Comparison of ENCODE assay signal across 17 mouse cellular contexts in the genomic region with DNA sequence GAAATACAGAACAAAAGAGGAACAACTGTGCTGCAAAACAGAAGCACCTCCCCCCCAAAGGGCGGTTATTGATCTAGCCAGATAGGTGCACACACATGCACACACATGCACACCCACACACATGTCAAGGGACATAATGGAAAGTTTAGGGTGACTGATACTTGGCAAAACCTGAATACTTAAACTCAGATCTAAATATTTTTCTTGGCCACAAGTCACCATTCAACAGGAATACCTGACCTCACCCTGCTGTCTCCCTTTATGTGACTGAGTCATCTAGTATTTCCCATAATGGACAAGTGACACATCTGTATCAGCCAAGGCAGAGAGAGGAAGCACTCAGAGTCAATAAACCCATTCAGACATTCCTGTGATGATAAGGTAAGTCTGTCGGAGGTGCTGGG. TPM values are rescaled to one million over a fixed set of nuclear protein-coding genes. Genes with fewer than 3 reads are reported as not detected.
DNase-seq lines count a peak whose midpoint lies in the region; ATAC-seq lines count a peak whose summit lies in the region.
"Had no signal": no experiment of that assay in that cellular context is flagged by ENCODE, and none has a peak within 500 bp of the region (broad histone marks: within the 10 kb centered on the region; RNA-seq: fewer than 3 reads in every experiment).

No protein-coding gene starts in this region.

- intact Hi-C loops in heart, postnatal 10 days (cut with DNase I) = no loop called here

- no peak overlapping the region for H3K4me2 ChIP-seq in hindbrain, embryonic 13.5 days
- no peak overlapping the region for H3K4me2 ChIP-seq in hindbrain, embryonic 16.5 days (ENCODE audit: low read length)
- no peak overlapping the region for H3K4me2 ChIP-seq in intestine, embryonic 15.5 days (replicated peaks)
- H3K4me2 ChIP-seq: liver, embryonic 12.5 days had no signal

- WGBS in hindbrain, embryonic 13.5 days = 70% methylated on average over 2 of the region's 2 CpGs
- WGBS in hindbrain, embryonic 16.5 days = 64% methylated on average over 2 of the region's 2 CpGs
- WGBS in intestine, embryonic 15.5 days = 69% methylated on average over 2 of the region's 2 CpGs

- H3K27me3 ChIP-seq in hindbrain, embryonic 13.5 days = no peaks in the 10 kb centered on the region
- no peaks in the 10 kb centered on the region for H3K27me3 ChIP-seq in hindbrain, embryonic 16.5 days (replicated peaks; ENCODE audit: control insufficient read depth, insufficient read depth, low read length)
- H3K27me3 ChIP-seq in intestine, embryonic 15.5 days (replicated peaks) = peaks cover 8% of the 10 kb centered on the region
- H3K27me3 ChIP-seq: hindbrain, embryonic 15.5 days; liver, embryonic 12.5 days had no signal

- peak; percentile 29; the same call in 1 of the 2 replicates for ATAC-seq in hindbrain, embryonic 13.5 days (ENCODE audit: low FRiP score)
- ATAC-seq in hindbrain, embryonic 16.5 days = no peak
- ATAC-seq in intestine, embryonic 15.5 days = no peak
- ATAC-seq: liver, embryonic 12.5 days had no signal

- no peaks in the 10 kb centered on the region for H3K9me3 ChIP-seq in hindbrain, embryonic 13.5 days
- H3K9me3 ChIP-seq in hindbrain, embryonic 16.5 days (ENCODE audit: control insufficient read depth, low read length) = no peaks in the 10 kb centered on the region
- H3K9me3 ChIP-seq in intestine, embryonic 15.5 days = no peaks in the 10 kb centered on the region
- H3K9me3 ChIP-seq: hindbrain, embryonic 15.5 days; liver, embryonic 12.5 days had no signal

- no peak overlapping the region for H3K4me3 ChIP-seq in hindbrain, embryonic 13.5 days
- H3K4me3 ChIP-seq in hindbrain, embryonic 16.5 days (ENCODE audit: low read length) = no peak overlapping the region
- no peak overlapping the region for H3K4me3 ChIP-seq in intestine, embryonic 15.5 days (replicated peaks)
- H3K4me3 ChIP-seq: erythroblast, embryonic 14.5 days; hindbrain, embryonic 15.5 days; liver, embryonic 12.5 days had no signal

- peak; percentile 89 for DNase-seq in heart, adult 11 months
- no peak for DNase-seq in heart, postnatal 10 days
- peak; percentile 59 for DNase-seq in 416B (ENCODE audit: low read depth)
- peak; percentile 63 for DNase-seq in gonadal fat pad, adult 2 months (ENCODE audit: low read depth)
- no peak for DNase-seq in embryo, embryonic 10 days (ENCODE audit: low spot score)
- DNase-seq: adrenal gland, postnatal 10 days; cerebellum, adult 2 months; gastrocnemius, postnatal 10 days; kidney, adult 8-10 months; layer of hippocampus, postnatal 36 days; left cerebral cortex, postnatal 4 days had no signal

- no peaks in the 10 kb centered on the region for H3K36me3 ChIP-seq in hindbrain, embryonic 13.5 days
- no peaks in the 10 kb centered on the region for H3K36me3 ChIP-seq in hindbrain, embryonic 16.5 days (ENCODE audit: control insufficient read depth, insufficient read depth, low read length)
- H3K36me3 ChIP-seq in intestine, embryonic 15.5 days = no peaks in the 10 kb centered on the region
- H3K36me3 ChIP-seq: hindbrain, embryonic 15.5 days; liver, embryonic 12.5 days had no signal

- no peak overlapping the region for H3K9ac ChIP-seq in hindbrain, embryonic 13.5 days
- H3K9ac ChIP-seq in hindbrain, embryonic 16.5 days (ENCODE audit: low read depth, low read length) = no peak overlapping the region
- H3K9ac ChIP-seq in intestine, embryonic 15.5 days = no peak overlapping the region
- H3K9ac ChIP-seq: hindbrain, embryonic 15.5 days; liver, embryonic 12.5 days had no signal

- peaks cover 20% of the 10 kb centered on the region for H3K4me1 ChIP-seq in hindbrain, embryonic 13.5 days (replicated peaks)
- H3K4me1 ChIP-seq in hindbrain, embryonic 16.5 days (ENCODE audit: control insufficient read depth, insufficient read depth, low read depth, low read length) = peaks cover 7% of the 10 kb centered on the region
- H3K4me1 ChIP-seq in intestine, embryonic 15.5 days (replicated peaks) = no peaks in the 10 kb centered on the region

- H3K27ac ChIP-seq in hindbrain, embryonic 13.5 days = no peak overlapping the region
- no peak overlapping the region for H3K27ac ChIP-seq in hindbrain, embryonic 16.5 days (ENCODE audit: low read depth, low read length)
- no peak overlapping the region for H3K27ac ChIP-seq in intestine, embryonic 15.5 days
- H3K27ac ChIP-seq: hindbrain, embryonic 15.5 days; liver, embryonic 12.5 days had no signal

RNA-seq across cellular contexts. Expression of a gene that starts 48.9 kb away (rescaled TPM):
- 10 to 100 TPM; 62.1 to 63.5 TPM for total RNA-seq in heart, postnatal 10 days (2021)
- 13.1 and 13.8 TPM in 2 replicates for polyA plus RNA-seq in hindbrain, embryonic 13.5 days (2015; fragmentation: Nextera tagmentation; extraction: Ambion mirVana)
- 10.9 and 12.3 TPM in 2 replicates for polyA plus RNA-seq in hindbrain, embryonic 16.5 days (2015; fragmentation: Nextera tagmentation; extraction: Ambion mirVana)
- polyA plus RNA-seq in gonadal fat pad, adult 2 months (2012; rRNA removed) = 15.1 and 17.1 TPM in 2 replicates
- polyA plus RNA-seq in intestine, embryonic 15.5 days (2015; fragmentation: Nextera tagmentation; extraction: Ambion mirVana) = 23.3 and 24.5 TPM in 2 replicates

Comparison
In these comparisons a context has a peak if more than half of its experiments do, and no peak if none do; other contexts are left out.
1. DNase-seq: peak in heart, adult 11 months (single experiment), 416B (single experiment) and gonadal fat pad, adult 2 months (single experiment); none in heart, postnatal 10 days (0 of 2) and embryo, embryonic 10 days (single experiment).